In the genomic region with DNA sequence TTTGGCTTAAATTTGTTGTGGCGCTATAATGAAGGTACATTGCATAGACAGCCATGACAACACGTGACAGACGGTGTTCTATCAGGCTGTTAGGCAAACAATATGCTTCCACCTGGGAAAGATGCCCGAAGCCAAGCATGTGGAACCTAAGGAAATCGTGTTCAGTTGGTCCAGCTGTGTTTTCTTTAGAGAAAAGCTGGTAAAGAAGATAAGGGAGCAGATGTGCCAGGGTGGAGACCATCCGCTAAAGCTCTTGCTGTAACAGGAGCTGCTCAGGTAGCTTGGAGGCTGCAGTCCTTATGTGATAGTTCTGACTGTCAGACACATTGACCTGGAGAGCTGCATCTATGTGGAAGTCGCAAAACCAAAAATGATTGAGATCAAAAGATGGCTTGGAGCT, we compare ENCODE assay signal across 15 mouse cellular contexts.
"Had no signal": no experiment of that assay in that cellular context is flagged by ENCODE, and none has a peak within 500 bp of the region (broad histone marks: within the 10 kb centered on the region; RNA-seq: fewer than 3 reads in every experiment).

No protein-coding gene starts in this region.

- H3K9me3 ChIP-seq: limb, embryonic 10.5 days; megakaryocyte, embryonic 14.5 days; midbrain, embryonic 12.5 days; neural tube, embryonic 13.5 days; stomach, embryonic 15.5 days had no signal

- H3K36me3 ChIP-seq: limb, embryonic 10.5 days; midbrain, embryonic 12.5 days; neural tube, embryonic 13.5 days; stomach, embryonic 15.5 days had no signal

- H3K4me2 ChIP-seq: midbrain, embryonic 12.5 days; neural tube, embryonic 13.5 days; stomach, embryonic 15.5 days had no signal

- H3K4me1 ChIP-seq: limb, embryonic 10.5 days; stomach, embryonic 15.5 days had no signal

- ATAC-seq: lung, postnatal 0 days; midbrain, embryonic 16.5 days had no signal

- DNase-seq: kidney, adult 18-20 months; kidney, postnatal 10 days; lung, adult 2 months; lung, postnatal 4 days; right cerebral cortex, postnatal 14 days; thymus, adult 2 months; thymus, postnatal 25 days had no signal

- H3K27ac ChIP-seq: left cerebral cortex, adult 2 months; limb, embryonic 10.5 days; midbrain, embryonic 12.5 days; neural tube, embryonic 13.5 days; stomach, embryonic 15.5 days had no signal

- H3K9ac ChIP-seq: midbrain, embryonic 12.5 days; neural tube, embryonic 13.5 days; stomach, embryonic 15.5 days had no signal

- H3K27me3 ChIP-seq: megakaryocyte, embryonic 14.5 days; midbrain, embryonic 12.5 days; neural tube, embryonic 13.5 days; stomach, embryonic 15.5 days had no signal

- H3K4me3 ChIP-seq: left cerebral cortex, adult 2 months; limb, embryonic 10.5 days; megakaryocyte, embryonic 14.5 days; midbrain, embryonic 12.5 days; neural tube, embryonic 13.5 days; stomach, embryonic 15.5 days had no signal
